Mouse (Mus musculus): ENCODE data around the gene Gm10392. TPM values are rescaled to one million over a fixed set of nuclear protein-coding genes. Genes with fewer than 3 reads are reported as not detected.

Gene Gm10392
- polyA plus RNA-seq, 1 experiment from 2014 or later: not detected

- Histone ChIP-seq H3K4me1 (replicated peaks) (peaks cover 34% of the 10 kb centered on the region), H3K4me2 (peak within 1 kb of the TSS; percentile 95)
These were observed 3.1 kb downstream of the Gm10392 start, which contains the start of gene Trp53i13 for GRCm38 (mm10) chr11:77515637-77516552. Gene Trp53i13, minus strand, starts transcription at chr11:77515980.

DNA sequence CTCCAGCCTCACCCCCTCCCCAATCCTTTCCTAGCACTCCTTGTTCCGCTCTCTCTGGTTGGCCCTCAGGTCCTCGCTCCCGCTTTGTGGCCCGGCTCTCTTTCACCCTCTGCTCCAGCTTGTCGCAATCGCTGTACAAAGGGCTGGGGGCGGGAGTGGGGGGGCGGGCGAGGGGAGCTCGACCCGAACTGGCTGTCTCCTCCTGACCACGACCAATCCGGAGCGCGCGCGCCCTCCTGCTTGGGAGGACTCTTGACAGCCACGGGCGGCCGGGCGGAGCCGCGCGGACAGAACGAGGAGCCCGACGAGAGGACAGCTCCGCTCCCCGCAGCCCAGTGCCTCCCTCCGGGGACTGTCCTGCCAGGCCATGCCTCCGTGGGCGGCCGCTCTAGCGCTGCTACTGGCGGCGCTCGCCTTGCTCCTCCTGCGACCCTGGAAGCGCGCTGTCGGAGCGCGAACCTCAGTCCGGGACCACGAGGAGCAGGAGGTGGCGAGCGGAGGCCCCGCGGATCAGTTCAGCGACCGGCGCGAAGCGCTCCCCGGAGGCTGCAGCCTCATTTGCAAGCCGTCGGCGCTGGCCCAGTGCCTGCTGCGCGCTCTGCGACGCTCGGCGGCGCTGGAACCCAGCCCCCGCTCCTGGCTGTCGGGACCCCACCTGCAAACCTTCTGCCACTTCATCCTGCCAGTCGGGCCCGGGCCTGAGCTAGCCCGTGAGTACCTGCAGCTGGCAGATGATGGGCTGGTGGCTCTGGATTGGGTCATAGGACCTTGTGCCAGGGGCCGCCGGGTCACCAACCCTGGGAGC lies 4.0 kb downstream of the Gm10392 start, which contains the start of gene Abhd15:
Gene Abhd15, plus strand, starts transcription at position 290 of the 805 bp plus-strand sequence.
- Histone ChIP-seq H3K9ac (replicated peaks) (peak within 1 kb of the TSS; percentile 54; the same call in 1 of the 2 replicates), H3K36me3 (peaks cover 7% of the 10 kb centered on the region; the same call in 1 of the 2 replicates), H3K27ac (no peak within 1 kb of the TSS), H3K27me3 (peaks cover 51% of the 10 kb centered on the region), H3K9me3 (no peaks in the 10 kb centered on the region), H3K4me3 (replicated peaks) (peak within 1 kb of the TSS; percentile 66), H3K4me2 (peak within 1 kb of the TSS; percentile 95), H3K4me1 (replicated peaks) (peaks cover 34% of the 10 kb centered on the region)
- ATAC-seq (ENCODE audit: insufficient number of reproducible peaks, insufficient read depth, low FRiP score, low TSS enrichment, low read depth): peak; percentile 12; the same call in 1 of the 2 replicates
- WGBS: under 1% methylated on average over 71 of the region's 72 CpGs

More at GRCm38 (mm10) chr11:77515637-77516552, 3.1 kb downstream of the Gm10392 start, which contains the start of gene Trp53i13:
- H3K36me3 ChIP-seq: no peaks in the 10 kb centered on the region
- peak within 1 kb of the TSS; percentile 56 for H3K4me3 ChIP-seq (replicated peaks)
- H3K9me3 ChIP-seq: no peaks in the 10 kb centered on the region
- H3K27ac ChIP-seq: no peak within 1 kb of the TSS
- peak within 1 kb of the TSS; percentile 54; the same call in 1 of the 2 replicates for H3K9ac ChIP-seq (replicated peaks)
- peaks cover 53% of the 10 kb centered on the region for H3K27me3 ChIP-seq
- WGBS: 7% methylated on average over 39 of the region's 39 CpGs
- no peak for ATAC-seq (ENCODE audit: insufficient number of reproducible peaks, insufficient read depth, low FRiP score, low TSS enrichment, low read depth)

DNA sequence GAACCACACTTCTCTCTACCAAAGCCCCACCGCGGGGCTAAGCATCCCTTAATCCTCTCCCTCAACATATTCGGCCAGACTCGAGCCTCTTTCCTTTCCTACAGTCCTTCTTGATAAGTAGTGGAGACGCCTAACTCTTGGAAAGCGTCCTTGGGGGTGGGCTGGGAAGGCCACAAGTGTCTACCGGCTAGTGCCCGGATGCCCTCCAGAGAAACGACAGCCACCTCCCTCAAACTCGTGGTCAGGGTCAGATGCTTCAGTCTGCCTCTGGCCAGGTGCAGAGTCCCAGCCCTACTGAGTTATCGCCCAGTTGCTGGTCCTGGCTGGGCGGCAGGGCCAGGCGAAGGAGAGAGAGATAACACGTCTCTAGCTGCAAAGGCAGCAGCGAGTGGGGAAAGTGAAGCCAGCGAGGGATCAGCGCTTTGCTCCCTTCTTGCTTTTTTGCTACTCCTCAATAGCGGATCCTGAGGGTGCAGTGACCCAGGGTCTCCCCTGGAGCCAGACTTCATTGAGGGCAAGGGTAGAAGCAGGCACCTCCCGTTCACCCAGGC lies 4.6 kb downstream of the Gm10392 start:
- peaks cover 50% of the 10 kb centered on the region for H3K27me3 ChIP-seq
- WGBS: 7% methylated on average over 19 of the region's 19 CpGs
- H3K4me1 ChIP-seq (replicated peaks): peaks cover 34% of the 10 kb centered on the region
- no peak overlapping the region for H3K27ac ChIP-seq
- peak overlapping the region; percentile 54; the same call in 1 of the 2 replicates for H3K9ac ChIP-seq (replicated peaks)
- H3K4me2 ChIP-seq: peak overlapping the region; percentile 95
- no peak for ATAC-seq (ENCODE audit: insufficient number of reproducible peaks, insufficient read depth, low FRiP score, low TSS enrichment, low read depth)
- peaks cover 14% of the 10 kb centered on the region for H3K36me3 ChIP-seq
- no peaks in the 10 kb centered on the region for H3K9me3 ChIP-seq
- peak overlapping the region; percentile 56 for H3K4me3 ChIP-seq (replicated peaks)

GRCm38 (mm10) chr11:77513811-77514170 lies 5.2 kb downstream of the Gm10392 start:
- H3K4me1 ChIP-seq (replicated peaks): peaks cover 36% of the 10 kb centered on the region
- H3K36me3 ChIP-seq: peaks cover 19% of the 10 kb centered on the region
- H3K4me3 ChIP-seq (replicated peaks): peak overlapping the region; percentile 66
- H3K27ac ChIP-seq: no peak overlapping the region
- peak overlapping the region; percentile 95 for H3K4me2 ChIP-seq
- no peak; the same call in 1 of the 2 replicates for ATAC-seq (ENCODE audit: insufficient number of reproducible peaks, insufficient read depth, low FRiP score, low TSS enrichment, low read depth)
- no peaks in the 10 kb centered on the region for H3K9me3 ChIP-seq
- H3K9ac ChIP-seq (replicated peaks): peak overlapping the region; percentile 52; the same call in 1 of the 2 replicates
- peaks cover 50% of the 10 kb centered on the region for H3K27me3 ChIP-seq
- WGBS: 8% methylated on average over 10 of the region's 10 CpGs

DNA sequence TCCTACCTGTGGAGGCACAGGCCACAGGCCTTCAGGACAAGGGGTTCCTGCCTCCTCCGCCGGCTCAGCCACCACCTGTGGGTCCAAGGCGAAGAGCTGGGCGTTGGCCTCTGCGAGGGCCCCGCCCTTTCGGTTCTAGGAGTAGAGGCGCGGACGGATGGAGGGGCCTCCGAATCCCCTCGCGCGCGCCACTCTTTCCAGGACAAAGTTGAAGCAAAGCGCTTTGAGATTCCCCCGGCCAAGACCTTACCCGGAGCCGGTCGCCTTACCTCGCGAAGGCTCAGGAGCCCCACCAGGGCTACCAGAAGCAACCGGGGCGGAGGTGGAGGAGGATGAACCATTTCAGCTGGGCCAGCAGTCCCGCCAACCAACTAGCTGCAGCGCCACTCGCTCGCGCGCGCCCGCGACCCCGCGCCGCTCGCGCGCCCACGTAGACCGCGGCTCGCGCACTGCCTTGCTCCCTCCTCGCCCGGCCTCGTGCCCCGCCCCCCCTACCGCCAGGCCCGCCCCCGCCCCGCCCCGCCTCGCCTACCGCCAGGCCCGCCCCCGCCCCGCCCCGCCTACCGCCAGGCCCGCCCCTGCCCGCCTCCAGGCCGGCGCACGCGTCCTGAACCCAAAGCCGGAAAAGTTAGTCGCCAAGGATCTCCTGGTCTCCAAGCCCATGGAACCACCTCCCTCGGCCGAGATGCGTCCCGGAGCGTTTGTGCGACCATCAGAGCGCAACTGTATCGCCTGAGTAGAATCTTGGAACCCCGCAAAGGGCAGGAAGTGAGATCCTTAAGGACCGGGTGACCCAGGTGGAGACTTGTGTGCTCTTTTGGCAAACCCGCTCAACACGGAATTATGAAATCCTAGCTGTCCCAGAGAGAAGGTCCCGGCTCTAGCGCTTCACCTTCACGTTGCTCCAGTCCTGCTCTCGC lies 5.8 kb downstream of the Gm10392 start:
- Histone ChIP-seq H3K4me1 (replicated peaks) (peaks cover 42% of the 10 kb centered on the region), H3K36me3 (peaks cover 24% of the 10 kb centered on the region), H3K9ac (replicated peaks) (peak overlapping the region; percentile 78), H3K9me3 (no peaks in the 10 kb centered on the region), H3K27me3 (peaks cover 45% of the 10 kb centered on the region), H3K4me3 (replicated peaks) (peak overlapping the region; percentile 66), H3K27ac (peak overlapping the region; percentile 83), H3K4me2 (peak overlapping the region; percentile 95)
- WGBS: under 1% methylated on average over 54 of the region's 84 CpGs
- ATAC-seq (ENCODE audit: insufficient number of reproducible peaks, insufficient read depth, low FRiP score, low TSS enrichment, low read depth): peak; percentile 48

DNA sequence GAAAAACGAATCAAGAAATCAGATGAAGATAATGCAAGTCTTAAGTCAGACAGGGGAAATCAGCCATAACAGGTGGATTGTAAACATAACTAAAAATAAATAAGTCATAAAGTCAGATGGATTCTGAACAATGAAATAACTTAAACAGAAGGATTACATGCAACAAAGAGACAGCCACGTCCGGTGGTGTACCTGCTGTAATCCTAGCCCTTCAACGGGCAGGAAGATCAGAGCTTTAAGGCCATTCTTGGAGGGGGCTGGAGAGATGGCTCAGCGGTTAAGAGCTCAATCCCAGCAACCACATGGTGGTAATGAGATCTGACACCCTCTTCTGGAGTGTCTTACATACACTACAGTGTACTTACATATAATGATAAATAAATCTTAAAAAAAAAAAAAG lies 7.7 kb downstream of the Gm10392 start:
- H3K9me3 ChIP-seq: no peaks in the 10 kb centered on the region
- no peak overlapping the region for H3K27ac ChIP-seq
- WGBS: 79% methylated on average over 5 of the region's 5 CpGs
- peaks cover 28% of the 10 kb centered on the region for H3K27me3 ChIP-seq
- peaks cover 41% of the 10 kb centered on the region for H3K4me1 ChIP-seq (replicated peaks)
- no peak overlapping the region for H3K4me2 ChIP-seq
- H3K4me3 ChIP-seq (replicated peaks): no peak overlapping the region
- no peak for ATAC-seq (ENCODE audit: insufficient number of reproducible peaks, insufficient read depth, low FRiP score, low TSS enrichment, low read depth)
- H3K9ac ChIP-seq (replicated peaks): no peak overlapping the region
- H3K36me3 ChIP-seq: peaks cover 39% of the 10 kb centered on the region

GRCm38 (mm10) chr11:77508068-77509021 lies 10.7 kb downstream of the Gm10392 start:
- H3K9me3 ChIP-seq: no peaks in the 10 kb centered on the region
- H3K27ac ChIP-seq: peak overlapping the region; percentile 56
- no peaks in the 10 kb centered on the region for H3K27me3 ChIP-seq
- peak overlapping the region; percentile 38 for H3K4me3 ChIP-seq (replicated peaks)
- ATAC-seq (ENCODE audit: insufficient number of reproducible peaks, insufficient read depth, low FRiP score, low TSS enrichment, low read depth): peak; percentile 70; the same call in 1 of the 2 replicates
- peaks cover 69% of the 10 kb centered on the region for H3K36me3 ChIP-seq
- WGBS: 16% methylated on average over 49 of the region's 49 CpGs
- peak overlapping the region; percentile 76 for H3K4me2 ChIP-seq
- H3K4me1 ChIP-seq (replicated peaks): peaks cover 16% of the 10 kb centered on the region
- H3K9ac ChIP-seq (replicated peaks): peak overlapping the region; percentile 58

DNA sequence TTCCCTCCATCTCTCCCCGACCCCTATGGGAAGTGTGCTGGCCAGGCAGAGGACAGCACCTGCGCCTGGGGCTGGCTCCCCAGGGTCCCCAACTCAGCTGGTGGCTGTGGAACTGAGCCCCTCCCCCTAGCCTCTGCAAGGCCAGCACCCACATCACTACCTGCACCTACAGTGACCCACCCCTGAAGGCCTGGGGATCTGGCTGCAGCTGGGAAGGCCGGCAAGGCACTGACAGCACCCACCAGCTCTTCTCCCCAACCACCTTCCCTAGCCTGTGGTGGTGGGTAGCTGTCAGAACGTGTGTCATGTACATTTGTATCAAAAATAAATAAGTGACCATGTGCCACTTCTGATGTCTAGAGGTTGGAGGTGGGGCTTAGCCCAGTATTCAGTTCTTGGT lies 11.6 kb downstream of the Gm10392 start:
- Histone ChIP-seq H3K9ac (replicated peaks) (no peak overlapping the region), H3K4me3 (replicated peaks) (no peak overlapping the region), H3K27me3 (no peaks in the 10 kb centered on the region), H3K4me2 (no peak overlapping the region), H3K27ac (peak overlapping the region; percentile 30), H3K36me3 (peaks cover 79% of the 10 kb centered on the region), H3K9me3 (no peaks in the 10 kb centered on the region), H3K4me1 (replicated peaks) (peaks cover 15% of the 10 kb centered on the region)
- WGBS: 74% methylated on average over 4 of the region's 4 CpGs
- ATAC-seq (ENCODE audit: insufficient number of reproducible peaks, insufficient read depth, low FRiP score, low TSS enrichment, low read depth): no peak

GRCm38 (mm10) chr11:77506941-77507340 lies 12.1 kb downstream of the Gm10392 start:
- H3K4me3 ChIP-seq (replicated peaks): no peak overlapping the region
- ATAC-seq (ENCODE audit: insufficient number of reproducible peaks, insufficient read depth, low FRiP score, low TSS enrichment, low read depth): no peak
- no peaks in the 10 kb centered on the region for H3K27me3 ChIP-seq
- H3K9me3 ChIP-seq: no peaks in the 10 kb centered on the region
- peaks cover 11% of the 10 kb centered on the region for H3K4me1 ChIP-seq (replicated peaks)
- H3K9ac ChIP-seq (replicated peaks): no peak overlapping the region
- 86% methylated on average over 6 of the region's 6 CpGs for WGBS
- H3K27ac ChIP-seq: 0 out of 2 replicates have a peak overlapping the region, but pooled peaks have one; percentile 30
- peaks cover 83% of the 10 kb centered on the region for H3K36me3 ChIP-seq
- no peak overlapping the region for H3K4me2 ChIP-seq
